Mouse (Mus musculus): Measurements from ENCODE around the gene Ryk. TPM values are rescaled to one million over a fixed set of nuclear protein-coding genes. Genes with fewer than 3 reads are reported as not detected.

Gene Ryk
- total RNA-seq, 4 experiments from 2014 or later = 35.0 to 41.6 (median 36.9) TPM

DNA sequence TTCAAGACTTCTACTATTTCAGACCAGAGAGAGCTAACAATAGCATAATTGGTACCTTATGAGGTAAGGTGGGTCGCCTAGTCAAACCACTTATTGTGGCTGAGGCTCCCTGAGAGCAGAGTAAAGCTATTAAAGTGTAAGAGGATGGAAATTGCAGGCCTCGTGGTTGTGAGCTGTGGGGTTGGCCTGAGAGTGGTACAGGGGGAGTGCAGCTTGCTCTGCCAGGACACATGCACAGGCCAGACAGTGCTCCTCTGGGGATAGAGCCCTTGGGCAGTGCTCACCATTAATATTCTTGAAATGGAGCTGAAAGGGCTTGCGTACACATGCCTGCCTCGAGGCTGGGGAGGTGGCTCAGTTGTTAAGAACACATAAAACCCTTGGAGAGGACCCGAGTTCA, 23.6 kb downstream of the Ryk start:
- no peak for DNase-seq (ENCODE audit: low spot score)

DNA sequence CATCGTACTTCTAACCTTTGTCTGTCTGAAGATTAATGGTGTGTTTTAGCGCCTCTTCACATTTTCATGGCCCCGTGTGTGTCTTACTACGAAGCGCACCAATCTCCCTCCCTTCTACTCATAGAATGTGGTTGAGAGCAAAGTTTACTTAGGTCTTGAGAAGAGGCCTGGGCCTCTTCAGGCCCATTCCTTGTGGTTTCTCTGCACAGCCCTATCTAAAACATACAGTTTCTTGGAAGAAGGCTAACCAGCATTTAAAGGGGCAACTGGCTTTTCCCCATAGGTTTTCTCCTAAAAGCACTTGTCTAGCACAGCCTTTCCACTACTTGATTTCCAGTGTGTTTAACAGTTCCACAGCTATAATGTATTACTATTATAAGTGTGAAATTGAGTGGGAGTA, 24.7 kb downstream of the Ryk start:
- no peak for DNase-seq (ENCODE audit: low spot score)

GRCm38 (mm10) chr9:102859963-102860362, 25.2 kb downstream of the Ryk start:
- no peak for DNase-seq (ENCODE audit: low spot score)

DNA sequence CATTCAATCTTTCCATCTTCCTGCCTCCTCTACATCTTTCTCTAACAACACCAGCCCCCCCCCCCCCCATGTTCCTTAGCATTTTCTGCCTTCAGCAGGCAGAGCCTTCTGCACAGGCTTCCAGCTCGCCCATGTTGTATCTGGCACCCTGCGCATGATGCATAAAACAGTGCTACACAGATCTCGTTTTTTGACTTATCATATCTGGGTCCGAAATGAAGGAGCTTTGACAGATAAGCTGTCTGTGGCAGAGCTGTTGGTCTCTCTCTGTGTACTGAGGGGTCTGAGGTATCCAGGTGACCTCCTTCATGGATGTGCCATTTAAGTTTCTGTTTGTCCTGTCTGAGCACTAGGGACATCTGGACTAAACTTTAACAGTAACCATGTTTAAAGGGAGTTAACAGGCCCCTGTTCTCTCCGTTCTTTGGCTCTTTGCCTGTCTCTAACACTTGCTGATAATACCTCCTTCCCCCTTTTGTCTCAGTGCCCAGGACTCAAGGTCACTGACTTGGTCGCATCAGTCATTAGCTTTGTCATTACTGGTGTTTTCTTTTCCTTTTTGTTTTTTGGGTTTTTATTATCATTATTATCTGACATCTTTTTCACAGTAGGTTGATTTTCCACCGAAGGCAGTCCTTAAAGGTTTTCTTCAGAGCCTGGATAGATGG, 26.2 kb downstream of the Ryk start:
- DNase-seq (ENCODE audit: low spot score) = no peak

DNA sequence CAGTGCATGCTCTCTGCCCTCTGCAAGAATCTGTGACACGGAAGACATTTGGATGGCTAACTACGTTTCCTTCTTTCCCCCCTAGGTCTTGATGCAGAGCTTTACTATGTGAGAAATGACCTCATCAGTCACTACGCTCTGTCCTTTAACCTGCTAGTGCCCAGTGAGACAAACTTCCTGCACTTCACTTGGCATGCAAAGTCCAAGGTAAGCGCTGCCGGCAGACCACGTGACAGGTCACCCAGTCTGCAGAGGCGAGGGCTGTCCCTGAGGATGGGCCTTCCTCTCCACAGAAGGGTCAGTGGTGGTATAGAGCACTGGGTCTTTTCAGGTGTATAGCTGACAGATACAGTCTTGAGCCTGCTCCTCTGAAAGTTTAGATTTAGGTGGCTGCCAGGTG, 27.1 kb downstream of the Ryk start:
- DNase-seq (ENCODE audit: low spot score) = no peak

DNA sequence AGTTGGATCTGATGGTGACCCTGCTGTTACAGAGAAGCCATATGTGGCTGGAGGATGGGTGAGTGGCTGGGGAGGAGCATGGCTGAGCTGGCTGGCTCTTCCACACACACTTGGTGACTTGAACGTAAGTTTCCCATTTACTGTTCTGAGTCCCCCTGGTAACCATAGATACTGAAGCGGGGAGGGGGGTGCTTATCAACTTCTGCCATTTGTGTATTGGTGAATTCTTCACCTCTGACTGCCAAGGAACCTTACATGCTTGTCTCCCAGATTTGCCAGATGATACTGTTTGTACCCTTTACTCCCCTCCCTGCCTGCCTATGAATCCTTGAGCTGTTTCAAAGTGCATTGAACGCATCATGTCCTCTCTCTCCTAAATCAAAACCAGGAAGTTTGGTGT, 27.5 kb downstream of the Ryk start:
- no peak for DNase-seq (ENCODE audit: low spot score)

DNA sequence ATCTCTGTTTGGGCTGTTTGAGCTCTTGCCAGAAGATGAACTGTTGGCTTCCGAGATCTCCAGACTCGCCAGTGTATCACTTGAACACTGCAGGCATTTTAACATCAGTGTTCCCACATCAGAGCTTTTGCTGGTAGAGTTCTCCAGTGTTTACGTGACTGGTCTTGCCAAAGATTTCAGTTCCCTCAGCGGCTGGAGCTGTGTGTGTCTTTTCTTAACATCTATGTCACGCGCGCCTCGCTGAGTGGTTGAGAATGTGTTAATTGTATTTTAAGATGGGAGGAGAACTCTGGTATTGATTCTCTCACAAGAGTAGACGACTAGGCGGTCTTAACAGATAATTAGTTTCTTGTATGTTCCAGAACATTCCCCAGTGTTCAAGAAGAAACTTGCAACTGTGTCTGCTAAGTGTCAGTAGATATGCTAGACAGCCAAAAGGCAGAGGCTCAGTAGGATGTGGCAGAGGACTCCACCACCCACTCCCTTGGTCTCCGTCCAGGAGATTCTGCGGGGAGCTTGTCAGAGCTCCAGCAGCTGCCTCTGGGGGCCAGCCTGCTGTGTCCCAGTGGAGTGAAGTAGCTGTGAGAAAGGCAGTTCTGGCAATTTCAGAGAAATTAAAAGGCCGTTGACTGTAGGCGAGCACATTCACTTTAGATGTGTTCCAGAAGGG, 29.3 kb downstream of the Ryk start:
- peak; percentile 76 for DNase-seq (ENCODE audit: low spot score)

DNA sequence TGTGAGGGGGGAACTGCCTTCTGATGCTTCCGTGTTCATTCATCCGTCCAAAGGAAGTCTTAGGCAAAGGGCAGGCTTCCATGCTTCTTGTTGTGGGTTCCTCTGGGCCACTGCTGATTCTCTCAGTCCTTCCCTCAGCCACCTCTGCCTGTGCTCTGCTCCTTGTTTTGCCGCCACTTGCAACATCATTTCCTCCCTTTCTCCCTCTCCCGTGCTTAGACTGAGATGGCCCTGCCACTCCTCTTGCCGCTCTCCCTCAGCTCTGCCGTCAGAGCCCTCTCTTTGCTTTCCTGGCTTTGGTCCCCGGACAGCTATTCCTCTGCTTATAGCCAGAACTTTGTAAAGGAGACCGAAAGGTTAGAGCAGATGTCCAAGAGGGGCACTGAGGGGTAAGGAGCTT, 30.2 kb downstream of the Ryk start:
- DNase-seq (ENCODE audit: low spot score) = no peak

- no peak for DNase-seq (ENCODE audit: low spot score)
Observed at GRCm38 (mm10) chr9:102865946-102866737, 31.4 kb downstream of the Ryk start.

- peak; percentile 56 for DNase-seq (ENCODE audit: low spot score)
Observed at GRCm38 (mm10) chr9:102866893-102867292, 32.2 kb downstream of the Ryk start.

GRCm38 (mm10) chr9:102867516-102867915, 32.8 kb downstream of the Ryk start:
- DNase-seq (ENCODE audit: low spot score) = no peak

- DNase-seq (ENCODE audit: low spot score) = no peak
Observed at GRCm38 (mm10) chr9:102868451-102868850, 33.7 kb downstream of the Ryk start.

DNA sequence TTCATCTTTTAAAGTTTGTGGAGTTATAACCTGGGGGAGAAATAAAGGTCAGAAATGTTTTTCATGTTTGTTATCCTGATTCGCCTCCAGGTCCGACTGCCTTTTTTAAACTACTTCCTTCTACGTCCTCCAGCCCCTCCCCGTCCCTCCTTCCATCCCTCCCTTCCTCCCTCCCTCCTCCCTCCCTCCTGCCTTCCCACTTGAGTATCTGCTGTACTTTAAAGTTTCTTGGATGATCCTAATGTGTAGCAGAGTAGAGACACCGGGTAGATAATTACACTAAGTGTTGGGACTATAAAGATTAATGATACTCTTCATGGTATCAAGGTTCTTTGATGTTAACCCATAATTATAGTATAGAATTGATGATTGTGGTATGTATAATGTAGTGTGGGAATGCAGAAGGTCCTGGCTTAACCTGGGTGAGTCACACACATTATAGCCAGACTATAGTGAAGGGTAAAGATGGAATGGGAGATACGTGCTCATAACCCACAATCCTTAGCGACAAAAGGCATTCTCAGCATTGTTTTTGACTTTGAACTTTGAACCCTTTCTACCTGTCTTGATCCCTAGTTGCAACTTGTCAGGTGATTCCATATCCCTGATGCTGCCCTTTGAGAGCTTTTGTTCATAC, 41.5 kb downstream of the Ryk start:
- DNase-seq (ENCODE audit: low spot score) = no peak

DNA sequence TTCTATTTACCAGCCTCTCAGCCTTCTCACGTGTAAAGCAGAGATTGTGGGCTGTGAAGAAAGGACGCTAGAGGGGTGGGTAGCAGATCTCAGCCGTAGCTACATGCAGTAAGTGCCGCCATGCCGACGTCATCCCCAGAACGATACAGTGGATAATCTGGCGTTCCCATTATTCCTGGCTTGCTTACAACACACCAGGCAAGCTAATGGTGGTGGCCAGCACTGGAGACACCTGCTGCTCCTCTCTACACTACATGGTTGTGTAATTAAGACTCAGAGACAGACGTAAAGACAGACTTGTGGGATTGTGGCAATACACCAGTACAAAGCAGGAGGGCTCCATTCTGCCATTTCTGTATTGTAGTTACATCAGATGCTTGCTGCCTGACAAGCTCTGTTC, 43.2 kb downstream of the Ryk start:
- no peak for DNase-seq (ENCODE audit: low spot score)

- DNase-seq (ENCODE audit: low spot score) = peak; percentile 59
Observed at GRCm38 (mm10) chr9:102879545-102879944, 44.8 kb downstream of the Ryk start.

GRCm38 (mm10) chr9:102884703-102885102, 50.0 kb downstream of the Ryk start:
- DNase-seq (ENCODE audit: low spot score) = no peak

DNA sequence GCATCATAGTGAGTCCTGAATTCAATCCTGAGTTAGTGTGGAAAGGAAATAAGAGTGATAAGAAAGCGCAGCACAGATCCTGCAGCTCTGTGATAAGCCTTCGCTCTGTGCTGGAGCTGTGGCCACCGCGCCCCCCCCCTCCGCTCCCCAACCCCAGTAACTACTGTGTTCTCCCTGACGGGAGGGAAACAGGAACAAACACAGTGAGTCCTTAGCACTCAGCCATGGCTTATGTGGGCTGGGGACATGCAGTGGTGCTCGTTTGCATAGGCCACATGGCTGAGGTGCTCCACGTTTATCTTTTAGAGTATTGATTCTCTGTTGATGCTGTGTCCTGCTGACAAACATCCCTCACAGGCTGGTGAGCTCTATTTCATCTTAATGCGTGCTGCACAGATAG, 55.4 kb downstream of the Ryk start:
- DNase-seq (ENCODE audit: low spot score) = no peak

GRCm38 (mm10) chr9:102892480-102893355, 58.0 kb downstream of the Ryk start:
- DNase-seq (ENCODE audit: low spot score) = no peak

- no peak for DNase-seq (ENCODE audit: low spot score)
Observed at GRCm38 (mm10) chr9:102893356-102893870, 58.7 kb downstream of the Ryk start.

DNA sequence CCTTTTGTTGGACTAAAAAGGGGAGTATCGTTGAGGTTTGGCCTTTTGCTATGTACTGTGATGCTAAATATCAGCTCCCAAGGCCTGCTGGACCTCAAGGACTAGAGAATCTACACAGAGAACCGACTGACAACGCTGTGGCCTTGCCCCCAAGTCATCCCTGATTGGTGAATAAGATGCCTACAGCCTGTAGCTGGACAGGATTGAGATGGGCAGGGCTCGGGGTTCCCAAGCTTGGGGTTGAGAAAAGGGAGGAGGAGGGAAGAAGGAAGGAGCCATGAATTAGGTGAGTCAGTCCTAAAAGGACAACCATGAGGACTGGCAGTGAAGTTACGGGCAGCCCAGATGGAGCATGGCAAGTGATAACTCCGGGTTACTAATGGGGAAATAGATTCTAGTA, 65.2 kb downstream of the Ryk start:
- DNase-seq (ENCODE audit: low spot score) = no peak

- DNase-seq (ENCODE audit: low spot score) = no peak
Observed at GRCm38 (mm10) chr9:102902308-102902707, 67.6 kb downstream of the Ryk start.
